Mouse (Mus musculus): ENCODE data around the gene Akr1c18. TPM values are rescaled to one million over a fixed set of nuclear protein-coding genes. Genes with fewer than 3 reads are reported as not detected.

The Akr1c18 gene
- polyA plus RNA-seq (2012; ENCODE audit: low replicate concordance), result not detected in 2 replicates

GRCm38 (mm10) chr13:4150518-4150917, at the start of gene Akr1c18:
Akr1c18 (minus strand) TSS chr13:4150654.

DNA sequence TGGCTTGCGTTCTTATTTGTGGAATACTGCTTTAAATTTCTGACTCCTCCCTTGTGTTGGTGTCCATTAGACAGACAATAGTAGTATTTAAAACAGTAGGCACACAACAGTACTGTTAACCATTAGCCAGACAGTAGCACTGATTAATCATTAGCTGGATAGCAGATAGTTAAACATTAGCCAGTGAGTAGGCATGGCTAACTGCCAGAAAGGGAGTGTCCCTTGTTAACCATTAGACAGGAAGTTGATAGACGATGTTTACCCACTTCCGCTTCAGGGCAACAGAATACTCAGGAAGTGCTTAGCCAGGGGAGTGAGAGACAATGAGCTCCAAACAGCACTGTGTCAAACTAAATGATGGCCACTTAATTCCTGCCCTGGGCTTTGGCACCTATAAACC, 40.5 kb upstream of the Akr1c18 start, which contains the start of gene Akr1c13:
Akr1c13 (plus strand) TSS at position 247 of the 400 bp plus-strand sequence.

Other genes with a start within 250 kb of the Akr1c18 start
- 74.6 and 97.3 TPM in 2 replicates for gene Net1, start 232.4 kb downstream of the Akr1c18 start, polyA plus RNA-seq (2012; ENCODE audit: low replicate concordance)
- not detected in 2 replicates for gene Tubal3, start 232.4 kb downstream of the Akr1c18 start, polyA plus RNA-seq (2012; ENCODE audit: low replicate concordance)
- not detected in 2 replicates for gene Ucn3, start 205.3 kb downstream of the Akr1c18 start, polyA plus RNA-seq (2012; ENCODE audit: low replicate concordance)
- gene Akr1c14, start 101.6 kb downstream of the Akr1c18 start, polyA plus RNA-seq (2012; ENCODE audit: low replicate concordance), result not detected in 2 replicates
- 0.38 TPM in 1 of 2 replicates, not detected in the other for gene Akr1c13, start 40.5 kb upstream of the Akr1c18 start, polyA plus RNA-seq (2012; ENCODE audit: low replicate concordance)
- not detected in 2 replicates for gene Akr1c19, start 78.0 kb upstream of the Akr1c18 start, polyA plus RNA-seq (2012; ENCODE audit: low replicate concordance)
- gene Akr1c12, start 128.8 kb upstream of the Akr1c18 start, polyA plus RNA-seq (2012; ENCODE audit: low replicate concordance), result not detected in 2 replicates

All from leukemia stem cell, adult 10-12 weeks (primary cell).